Mouse (Mus musculus) CD4-positive helper T cell, adult 2 months (primary cell): ENCODE data around the gene Gm10251.
"Not testable (repeated sequence)": the region's sequence is repeated elsewhere in the genome, so short reads cannot be mapped to it uniquely, and the experiment has no call there.

ENCODE experiments used
- DNase-seq: peaks from one replicate; pipeline ENCODE4 v3.0.0-alpha.2; 2012; ENCODE audit warnings: low read depth, missing footprints, low spot score

Gene Gm10251

DNA sequence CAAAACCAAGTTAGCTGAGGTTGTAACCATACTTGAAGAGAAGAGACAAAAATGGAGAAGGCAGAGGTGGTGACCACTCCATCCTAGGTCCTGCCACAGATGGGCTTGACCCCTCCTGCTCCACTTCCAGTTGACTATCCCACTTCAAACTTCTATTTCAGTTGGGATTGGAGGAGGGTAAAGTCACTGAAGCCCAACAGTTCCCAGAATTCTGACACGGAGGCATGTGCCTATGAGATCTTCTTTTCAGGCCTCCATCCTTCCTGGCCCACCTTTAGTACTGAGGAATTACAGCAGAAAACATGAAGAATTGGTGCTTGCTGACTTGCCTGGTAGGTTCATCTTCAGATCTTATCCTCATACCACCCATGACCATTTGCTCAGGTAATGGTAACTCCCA, at the start of gene Gm10251:
Gene Gm10251, minus strand, starts transcription at position 101 of the 400 bp plus-strand sequence.
- DNase-seq: not testable (repeated sequence)

GRCm38 (mm10) chr14:6720151-6720550, 36.2 kb upstream of the Gm10251 start, which contains the start of gene Gm8050:
TSS of gene Gm8050 (minus strand) at chr14:6720251.
- not testable (repeated sequence) for DNase-seq

- DNase-seq: not testable (repeated sequence)
Observed at GRCm38 (mm10) chr14:6622318-6622717, 61.7 kb downstream of the Gm10251 start, which contains the start of gene Gm3460. TSS of gene Gm3460 (minus strand) at chr14:6622418.

- DNase-seq: not testable (repeated sequence)
Observed at GRCm38 (mm10) chr14:6606436-6606835, 77.5 kb downstream of the Gm10251 start.

GRCm38 (mm10) chr14:6605004-6605403, 79.0 kb downstream of the Gm10251 start:
- DNase-seq: not testable (repeated sequence)

- DNase-seq: not testable (repeated sequence)
Observed at GRCm38 (mm10) chr14:6604551-6604950, 79.4 kb downstream of the Gm10251 start.

GRCm38 (mm10) chr14:6590513-6590912, 93.5 kb downstream of the Gm10251 start, which contains the start of gene Gm3629:
TSS of gene Gm3629 (minus strand) at chr14:6590613.
- not testable (repeated sequence) for DNase-seq
